Mouse (Mus musculus): ENCODE measurements at regions not wholly inside any gene's neighbourhood (a gene's known extent, or its start where the extent isn't known, plus 50 kb on each side); places are given as distances from the start of the nearest gene placed in this dataset.
"Not testable (repeated sequence)": the region's sequence is repeated elsewhere in the genome, so short reads cannot be mapped to it uniquely, and the experiment has no call there.

DNA sequence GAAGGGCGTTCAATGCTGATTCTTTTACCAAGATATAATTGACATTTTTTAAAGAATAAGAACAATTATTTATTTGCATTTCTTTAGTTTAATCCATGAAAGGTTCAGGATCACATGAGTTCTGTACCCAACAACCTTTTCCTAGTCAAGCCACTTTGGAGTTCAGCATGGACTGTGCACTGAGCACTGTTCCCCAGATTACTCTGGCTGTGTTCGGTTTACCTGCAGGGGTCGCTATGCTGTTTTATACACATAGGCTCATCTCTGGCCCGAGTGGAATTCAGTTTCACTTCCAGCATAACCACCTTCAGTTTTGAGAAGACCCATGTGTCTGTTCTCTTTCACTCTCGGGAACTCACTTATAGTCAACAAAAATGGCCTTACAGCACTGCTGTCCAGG, 93.5 kb upstream of the Smarcad1 start:
- not testable (repeated sequence) for DNase-seq (ENCODE audit: low spot score)

DNA sequence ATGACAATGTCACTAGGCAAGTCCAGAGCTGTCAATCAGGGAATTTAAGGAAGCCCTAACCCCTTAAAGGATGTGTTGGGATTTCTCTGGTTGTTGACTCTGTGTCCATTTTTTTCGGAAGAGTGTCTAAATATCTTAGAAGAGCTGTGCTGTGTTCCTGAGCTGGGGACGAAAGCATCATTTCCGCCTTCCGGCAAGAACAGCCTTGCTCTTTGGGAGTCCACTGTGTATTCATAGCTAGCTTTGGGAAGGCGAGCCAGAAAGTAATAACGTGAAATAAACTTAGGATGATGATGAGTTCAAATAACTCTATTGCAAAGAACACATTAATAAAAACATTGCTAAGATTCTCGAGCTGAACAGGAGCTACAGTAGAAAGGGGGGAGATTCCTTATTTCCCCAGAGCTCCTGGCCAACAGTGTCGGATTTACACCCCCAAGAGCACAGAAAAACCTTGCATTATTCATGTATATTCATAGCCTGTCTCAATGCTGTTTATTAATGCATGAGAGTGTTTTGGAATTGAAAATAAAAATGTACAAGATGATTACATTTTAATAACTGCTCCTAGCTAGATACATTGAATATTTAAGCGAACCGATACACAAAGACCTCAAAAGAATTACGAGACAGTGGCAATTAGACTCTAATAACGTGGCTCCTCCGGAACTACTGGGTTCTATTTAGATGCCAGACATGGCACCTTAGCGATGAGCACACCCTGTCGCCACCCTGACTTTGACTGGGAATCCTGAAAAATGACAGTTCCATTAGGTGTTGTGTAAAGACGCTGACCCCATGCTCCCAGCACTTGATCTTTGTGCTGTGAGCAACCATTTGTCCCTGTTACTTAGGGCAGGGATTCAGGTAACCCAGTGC, 80.5 kb upstream of the Smarcad1 start:
- DNase-seq (ENCODE audit: low spot score): peak; percentile 19

DNA sequence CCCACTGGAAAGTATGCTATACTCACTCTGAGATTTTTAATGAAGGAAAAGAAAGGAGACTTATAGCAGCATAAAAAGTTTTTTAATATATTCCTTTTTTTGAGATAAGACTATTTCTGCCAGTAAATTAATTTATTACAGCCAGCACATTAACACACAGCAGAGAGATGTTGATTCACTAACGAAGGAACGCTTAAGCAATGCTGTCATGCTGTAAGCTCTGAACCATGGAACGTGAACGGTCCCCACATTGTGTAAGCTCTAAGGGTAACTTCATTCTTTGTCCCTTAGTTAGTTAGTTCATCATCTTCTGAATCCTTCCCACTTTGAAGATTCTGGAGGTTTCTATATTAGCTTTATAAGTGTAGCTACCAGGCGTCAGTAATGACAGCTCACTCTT, 79.8 kb upstream of the Smarcad1 start:
- peak; percentile 11 for DNase-seq (ENCODE audit: low spot score)

DNA sequence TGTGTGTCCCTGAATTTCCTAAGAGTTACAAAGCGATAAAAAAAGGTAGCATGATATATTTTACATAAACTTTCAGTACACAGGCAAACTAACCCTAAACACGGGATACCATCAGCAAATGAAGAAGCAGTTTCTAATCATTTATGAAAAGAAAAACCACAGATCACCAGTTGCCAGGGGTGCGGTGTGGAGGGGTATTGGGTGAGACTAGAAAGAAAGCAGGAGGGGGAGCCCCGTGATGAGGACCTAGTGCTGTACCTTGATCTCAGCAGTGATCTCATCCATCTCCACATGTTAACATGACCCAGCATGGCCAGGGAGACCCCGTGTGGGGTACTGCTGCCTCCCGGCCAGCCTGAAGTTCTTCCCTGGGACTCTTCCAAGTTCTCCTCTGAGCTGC, 77.7 kb upstream of the Smarcad1 start:
- no peak for DNase-seq (ENCODE audit: low spot score)

DNA sequence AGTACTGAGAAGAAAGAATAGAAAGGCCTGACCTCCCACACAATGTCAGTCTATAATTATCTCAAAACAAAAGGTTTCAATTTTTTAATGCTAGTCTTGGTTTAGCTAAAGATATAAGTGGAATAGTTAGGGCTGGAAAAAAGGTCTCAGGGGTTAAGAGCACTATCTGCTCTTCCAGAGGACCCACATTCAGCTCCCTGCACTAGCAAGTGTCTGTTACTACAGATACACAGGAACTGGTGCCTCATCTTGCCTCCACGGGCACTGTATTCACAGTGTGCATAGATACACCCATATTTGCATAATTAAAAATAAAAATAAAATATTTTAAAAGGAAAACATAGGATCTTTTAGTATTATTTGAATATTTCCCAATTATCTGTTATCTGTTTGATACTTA, 77.2 kb upstream of the Smarcad1 start:
- no peak for DNase-seq (ENCODE audit: low spot score)

DNA sequence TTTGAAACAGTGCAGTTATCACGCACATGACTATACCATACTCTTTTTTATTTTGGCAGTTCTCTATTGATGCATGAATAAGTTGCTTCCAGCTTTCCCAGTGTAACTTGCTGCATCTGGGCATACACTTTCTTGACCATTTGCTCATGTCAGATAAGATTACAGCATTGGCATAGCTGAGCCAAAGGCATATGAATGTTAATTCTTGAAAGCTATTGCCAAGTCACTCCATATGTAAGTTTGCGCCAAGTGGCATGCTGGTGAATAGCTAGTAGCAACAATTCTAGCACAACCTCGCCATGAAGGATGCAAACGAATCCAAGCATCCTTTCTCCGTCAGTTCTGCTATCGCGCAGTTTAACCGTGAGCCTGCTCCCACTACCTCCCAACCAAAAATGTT, 72.2 kb upstream of the Smarcad1 start:
- DNase-seq (ENCODE audit: low spot score): no peak

DNA sequence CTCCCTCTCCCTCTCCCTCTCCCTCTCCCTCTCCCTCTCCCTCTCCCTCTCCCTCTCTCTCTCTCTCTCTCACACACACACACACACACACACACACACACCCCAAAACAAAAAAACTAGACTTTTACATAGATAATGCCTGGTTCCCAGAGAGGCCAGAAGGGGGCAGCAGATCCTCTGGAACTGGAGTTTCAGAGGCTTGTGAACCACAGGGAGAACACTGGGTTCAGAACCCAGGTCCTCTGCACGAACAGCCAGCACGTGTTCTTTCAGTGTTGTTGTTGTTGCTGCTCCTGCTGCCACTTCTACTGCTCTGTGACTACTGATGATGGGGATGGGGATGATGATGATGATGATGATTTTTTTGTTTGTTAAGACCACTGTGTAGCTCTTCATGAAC, 68.4 kb upstream of the Smarcad1 start:
- peak; percentile 45 for DNase-seq (ENCODE audit: low spot score)

DNA sequence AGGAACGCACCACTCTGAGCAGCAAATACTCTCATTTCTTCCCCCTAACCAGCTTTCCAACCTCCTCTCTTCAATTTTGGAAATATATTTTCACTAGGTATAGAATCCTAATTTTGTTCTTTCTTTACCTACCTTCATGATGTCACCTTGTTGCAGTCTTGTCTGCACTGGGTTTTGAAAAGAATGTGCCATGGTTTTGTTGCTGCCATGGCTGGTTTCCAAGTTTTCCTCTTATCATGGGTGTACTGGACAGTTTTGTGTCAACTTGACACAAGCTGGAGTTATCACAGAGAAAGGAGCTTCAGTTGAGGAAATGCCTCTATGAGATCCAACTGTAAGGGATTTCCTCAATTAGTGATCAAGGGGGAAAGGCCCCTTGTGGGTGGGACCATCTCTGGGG, 67.9 kb upstream of the Smarcad1 start:
- DNase-seq (ENCODE audit: low spot score): not testable (repeated sequence)

DNA sequence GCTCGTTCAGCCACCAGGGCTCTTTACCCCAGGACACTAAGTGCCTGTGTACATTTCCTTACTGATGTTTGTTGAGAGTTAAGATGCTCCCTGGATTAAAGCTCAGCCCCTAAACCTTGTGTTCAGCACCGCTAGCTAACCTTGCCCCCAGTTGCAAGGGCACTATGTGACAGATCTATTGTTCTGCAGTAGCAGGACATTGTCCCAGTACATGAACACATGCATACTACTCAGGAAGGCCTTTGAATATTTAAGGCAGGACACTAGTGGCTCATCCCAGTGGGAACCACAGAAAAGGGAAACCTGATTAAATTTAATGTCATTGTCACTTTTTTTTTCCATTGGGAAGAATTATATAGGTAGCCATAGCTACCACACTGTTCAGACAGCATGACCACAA, 60.3 kb upstream of the Smarcad1 start:
- DNase-seq (ENCODE audit: low spot score): no peak

Measured in retina, embryonic 14.5 days (tissue).